Mouse (Mus musculus): ENCODE data around the gene Ccdc88a. TPM values are rescaled to one million over a fixed set of nuclear protein-coding genes. Genes with fewer than 3 reads are reported as not detected.

The Ccdc88a gene
- polyA plus RNA-seq, 1 experiment = 0.82 TPM

- Histone ChIP-seq H3K4me1 (ENCODE audit: control insufficient read depth, insufficient read depth, insufficient read length) (no peaks in the 10 kb centered on the region), H3K27ac (ENCODE audit: insufficient read depth, low read length) (no peak overlapping the region), H3K36me3 (ENCODE audit: control insufficient read depth, insufficient read depth, low read length) (no peaks in the 10 kb centered on the region), H3K4me3 (ENCODE audit: extremely low read depth, insufficient read depth, insufficient read length) (no peak overlapping the region), H3K27me3 (ENCODE audit: control insufficient read depth, insufficient read depth, low read length) (no peaks in the 10 kb centered on the region)
- TF ChIP-seq CTCF (IDR thresholded peaks at IDR 0.05; ENCODE audit: extremely low read depth, insufficient read depth, insufficient read length, insufficient replicate concordance) (no peak), POLR2A (IDR thresholded peaks at IDR 0.05; ENCODE audit: low read depth, low read length) (no peak)
- DNase-seq (ENCODE audit: low read depth in 1 of 2, low spot score in 2 of 2) = no peak
- 80% methylated on average over 1 of the region's 1 CpGs for WGBS
These were observed 21.2 kb upstream of the Ccdc88a start for GRCm38 (mm10) chr11:29352214-29352613.

DNA sequence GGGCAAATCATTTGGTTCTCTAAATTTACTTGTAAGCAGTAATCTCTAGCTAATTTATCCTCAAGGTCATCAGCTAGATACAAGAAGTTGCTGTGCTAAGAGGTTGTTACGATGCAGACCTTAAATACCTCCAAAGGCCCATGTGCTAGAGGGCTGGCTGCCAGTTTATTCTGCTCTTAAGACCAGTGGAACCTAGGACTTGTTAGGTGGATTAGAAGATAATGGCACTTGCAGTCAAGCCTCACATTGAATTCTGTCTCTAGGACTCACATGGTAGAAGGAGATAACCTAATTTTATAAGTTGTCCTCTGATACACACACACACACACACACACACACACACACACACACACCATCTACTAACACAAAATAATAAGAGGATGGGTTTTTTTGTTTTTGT, 5.3 kb upstream of the Ccdc88a start:
- H3K4me3 ChIP-seq (ENCODE audit: extremely low read depth, insufficient read depth, insufficient read length) = no peak overlapping the region
- DNase-seq (ENCODE audit: low read depth in 1 of 2, low spot score in 2 of 2) = no peak
- 84% methylated on average over 1 of the region's 1 CpGs for WGBS
- TF ChIP-seq CTCF (IDR thresholded peaks at IDR 0.05; ENCODE audit: extremely low read depth, insufficient read depth, insufficient read length, insufficient replicate concordance) = no peak
- no peak for TF ChIP-seq POLR2A (IDR thresholded peaks at IDR 0.05; ENCODE audit: low read depth, low read length)
- no peaks in the 10 kb centered on the region for H3K36me3 ChIP-seq (ENCODE audit: control insufficient read depth, insufficient read depth, low read length)
- no peaks in the 10 kb centered on the region for H3K4me1 ChIP-seq (ENCODE audit: control insufficient read depth, insufficient read depth, insufficient read length)
- no peaks in the 10 kb centered on the region for H3K27me3 ChIP-seq (ENCODE audit: control insufficient read depth, insufficient read depth, low read length)
- H3K27ac ChIP-seq (ENCODE audit: insufficient read depth, low read length) = no peak overlapping the region

- H3K4me1 ChIP-seq (ENCODE audit: control insufficient read depth, insufficient read depth, insufficient read length) = peaks cover 2% of the 10 kb centered on the region; the same call in 1 of the 2 replicates
- DNase-seq (ENCODE audit: low read depth in 1 of 2, low spot score in 2 of 2) = no peak
- 0 out of 2 replicates have a peak, but pooled peaks cover 4% of the 10 kb centered on the region for H3K27me3 ChIP-seq (ENCODE audit: control insufficient read depth, insufficient read depth, low read length)
- no peak for TF ChIP-seq POLR2A (IDR thresholded peaks at IDR 0.05; ENCODE audit: low read depth, low read length)
- no peak for TF ChIP-seq CTCF (IDR thresholded peaks at IDR 0.05; ENCODE audit: extremely low read depth, insufficient read depth, insufficient read length, insufficient replicate concordance)
- WGBS = 3% methylated on average over 11 of the region's 11 CpGs
- H3K27ac ChIP-seq (ENCODE audit: insufficient read depth, low read length) = no peak overlapping the region
- peak overlapping the region; percentile 88 for H3K4me3 ChIP-seq (ENCODE audit: extremely low read depth, insufficient read depth, insufficient read length)
- H3K36me3 ChIP-seq (ENCODE audit: control insufficient read depth, insufficient read depth, low read length) = no peaks in the 10 kb centered on the region
These were observed 435 bp upstream of the Ccdc88a start for GRCm38 (mm10) chr11:29373050-29373395.

GRCm38 (mm10) chr11:29374274-29374656, 807 bp downstream of the Ccdc88a start:
- TF ChIP-seq POLR2A (IDR thresholded peaks at IDR 0.05; ENCODE audit: low read depth, low read length) = no peak
- no peak for TF ChIP-seq CTCF (IDR thresholded peaks at IDR 0.05; ENCODE audit: extremely low read depth, insufficient read depth, insufficient read length, insufficient replicate concordance)
- under 1% methylated on average over 8 of the region's 8 CpGs for WGBS
- H3K36me3 ChIP-seq (ENCODE audit: control insufficient read depth, insufficient read depth, low read length) = no peaks in the 10 kb centered on the region
- DNase-seq (ENCODE audit: low read depth in 1 of 2, low spot score in 2 of 2) = no peak
- peak overlapping the region; percentile 66; the same call in 1 of the 2 replicates for H3K27ac ChIP-seq (ENCODE audit: insufficient read depth, low read length)
- H3K4me1 ChIP-seq (ENCODE audit: control insufficient read depth, insufficient read depth, insufficient read length) = peaks cover 2% of the 10 kb centered on the region; the same call in 1 of the 2 replicates
- H3K27me3 ChIP-seq (ENCODE audit: control insufficient read depth, insufficient read depth, low read length) = 0 out of 2 replicates have a peak, but pooled peaks cover 4% of the 10 kb centered on the region
- H3K4me3 ChIP-seq (ENCODE audit: extremely low read depth, insufficient read depth, insufficient read length) = peak overlapping the region; percentile 88

DNA sequence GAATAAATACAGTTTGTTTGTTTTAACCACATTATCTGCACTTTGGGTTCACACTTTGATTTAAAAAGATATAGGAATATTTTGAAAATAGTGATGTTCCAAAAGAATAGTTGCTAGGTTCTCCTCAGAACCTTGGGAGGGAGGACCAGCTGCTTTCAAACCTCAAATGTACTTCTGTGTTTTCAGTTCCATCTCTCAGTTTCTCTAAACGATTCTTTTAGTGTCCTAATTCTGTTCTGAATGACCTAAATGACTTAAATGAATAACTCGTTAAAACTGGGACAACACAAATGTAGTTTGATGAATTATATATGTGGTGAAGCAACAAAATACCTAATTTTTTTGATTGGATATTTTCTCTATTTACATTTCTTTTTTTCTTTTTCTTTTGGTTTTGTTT, 3.2 kb downstream of the Ccdc88a start:
- no peaks in the 10 kb centered on the region for H3K36me3 ChIP-seq (ENCODE audit: control insufficient read depth, insufficient read depth, low read length)
- H3K4me1 ChIP-seq (ENCODE audit: control insufficient read depth, insufficient read depth, insufficient read length) = peaks cover 2% of the 10 kb centered on the region; the same call in 1 of the 2 replicates
- no peak overlapping the region for H3K4me3 ChIP-seq (ENCODE audit: extremely low read depth, insufficient read depth, insufficient read length)
- H3K27ac ChIP-seq (ENCODE audit: insufficient read depth, low read length) = no peak overlapping the region
- no peak for DNase-seq (ENCODE audit: low read depth in 1 of 2, low spot score in 2 of 2)
- 54% methylated on average over 2 of the region's 2 CpGs for WGBS
- no peak for TF ChIP-seq CTCF (IDR thresholded peaks at IDR 0.05; ENCODE audit: extremely low read depth, insufficient read depth, insufficient read length, insufficient replicate concordance)
- no peak for TF ChIP-seq POLR2A (IDR thresholded peaks at IDR 0.05; ENCODE audit: low read depth, low read length)
- 0 out of 2 replicates have a peak, but pooled peaks cover 4% of the 10 kb centered on the region for H3K27me3 ChIP-seq (ENCODE audit: control insufficient read depth, insufficient read depth, low read length)

GRCm38 (mm10) chr11:29378751-29379150, 5.3 kb downstream of the Ccdc88a start:
- Histone ChIP-seq H3K27me3 (ENCODE audit: control insufficient read depth, insufficient read depth, low read length) (0 out of 2 replicates have a peak, but pooled peaks cover 2% of the 10 kb centered on the region), H3K4me3 (ENCODE audit: extremely low read depth, insufficient read depth, insufficient read length) (no peak overlapping the region), H3K4me1 (ENCODE audit: control insufficient read depth, insufficient read depth, insufficient read length) (peaks cover 2% of the 10 kb centered on the region; the same call in 1 of the 2 replicates), H3K36me3 (ENCODE audit: control insufficient read depth, insufficient read depth, low read length) (no peaks in the 10 kb centered on the region), H3K27ac (ENCODE audit: insufficient read depth, low read length) (no peak overlapping the region)
- WGBS = 94% methylated on average over 1 of the region's 1 CpGs
- TF ChIP-seq CTCF (IDR thresholded peaks at IDR 0.05; ENCODE audit: extremely low read depth, insufficient read depth, insufficient read length, insufficient replicate concordance) = no peak
- no peak for TF ChIP-seq POLR2A (IDR thresholded peaks at IDR 0.05; ENCODE audit: low read depth, low read length)
- no peak for DNase-seq (ENCODE audit: low read depth in 1 of 2, low spot score in 2 of 2)

- Histone ChIP-seq H3K4me3 (ENCODE audit: extremely low read depth, insufficient read depth, insufficient read length) (no peak overlapping the region), H3K27ac (ENCODE audit: insufficient read depth, low read length) (no peak overlapping the region), H3K4me1 (ENCODE audit: control insufficient read depth, insufficient read depth, insufficient read length) (no peaks in the 10 kb centered on the region), H3K27me3 (ENCODE audit: control insufficient read depth, insufficient read depth, low read length) (no peaks in the 10 kb centered on the region), H3K36me3 (ENCODE audit: control insufficient read depth, insufficient read depth, low read length) (no peaks in the 10 kb centered on the region)
- no peak for DNase-seq (ENCODE audit: low read depth in 1 of 2, low spot score in 2 of 2)
- no peak for TF ChIP-seq POLR2A (IDR thresholded peaks at IDR 0.05; ENCODE audit: low read depth, low read length)
- no peak for TF ChIP-seq CTCF (IDR thresholded peaks at IDR 0.05; ENCODE audit: extremely low read depth, insufficient read depth, insufficient read length, insufficient replicate concordance)
- 73% methylated on average over 2 of the region's 2 CpGs for WGBS
These were observed 10.0 kb downstream of the Ccdc88a start for GRCm38 (mm10) chr11:29383493-29383892.
